Mouse (Mus musculus): ENCODE data around the gene Tmem104. TPM values are rescaled to one million over a fixed set of nuclear protein-coding genes. Genes with fewer than 3 reads are reported as not detected.

The Tmem104 gene
- polyA plus RNA-seq, 1 experiment from 2014 or later, result 11.9 TPM

- Histone ChIP-seq H3K4me3 (no peak overlapping the region), H3K4me1 (peaks cover 43% of the 10 kb centered on the region), H3K27ac (no peak overlapping the region), H3K9ac (0 out of 2 replicates have a peak overlapping the region, but pooled peaks have one; percentile 21), H3K9me3 (no peaks in the 10 kb centered on the region), H3K36me3 (no peaks in the 10 kb centered on the region), H3K4me2 (no peak overlapping the region), H3K27me3 (peaks cover 70% of the 10 kb centered on the region)
- 54% methylated on average over 11 of the region's 11 CpGs for WGBS
- no peak for ATAC-seq (ENCODE audit: insufficient number of reproducible peaks, insufficient read depth, low FRiP score, low TSS enrichment, low read depth)
Observed at GRCm38 (mm10) chr11:115160016-115160797, 27.1 kb upstream of the Tmem104 start.

- peaks cover 43% of the 10 kb centered on the region for H3K4me1 ChIP-seq
- no peak for ATAC-seq (ENCODE audit: insufficient number of reproducible peaks, insufficient read depth, low FRiP score, low TSS enrichment, low read depth)
- no peak overlapping the region for H3K9ac ChIP-seq
- no peak overlapping the region for H3K4me3 ChIP-seq
- H3K27me3 ChIP-seq, result peaks cover 70% of the 10 kb centered on the region
- no peak overlapping the region for H3K4me2 ChIP-seq
- WGBS, result 26% methylated on average over 10 of the region's 10 CpGs
- H3K36me3 ChIP-seq, result no peaks in the 10 kb centered on the region
- no peaks in the 10 kb centered on the region for H3K9me3 ChIP-seq
- no peak overlapping the region for H3K27ac ChIP-seq
Observed at GRCm38 (mm10) chr11:115160883-115161577, 26.3 kb upstream of the Tmem104 start.

- no peak for ATAC-seq (ENCODE audit: insufficient number of reproducible peaks, insufficient read depth, low FRiP score, low TSS enrichment, low read depth)
- peaks cover 70% of the 10 kb centered on the region for H3K27me3 ChIP-seq
- H3K9ac ChIP-seq, result no peak overlapping the region
- no peak overlapping the region for H3K27ac ChIP-seq
- no peaks in the 10 kb centered on the region for H3K9me3 ChIP-seq
- H3K4me2 ChIP-seq, result no peak overlapping the region
- no peaks in the 10 kb centered on the region for H3K36me3 ChIP-seq
- 63% methylated on average over 9 of the region's 9 CpGs for WGBS
- H3K4me1 ChIP-seq, result peaks cover 43% of the 10 kb centered on the region
- H3K4me3 ChIP-seq, result no peak overlapping the region
Observed at GRCm38 (mm10) chr11:115161578-115162204, 25.6 kb upstream of the Tmem104 start.

GRCm38 (mm10) chr11:115162205-115162601 is 25.1 kb upstream of the Tmem104 start:
- H3K27me3 ChIP-seq, result peaks cover 69% of the 10 kb centered on the region
- no peaks in the 10 kb centered on the region for H3K36me3 ChIP-seq
- no peak overlapping the region; the same call in 1 of the 2 replicates for H3K9ac ChIP-seq
- H3K4me3 ChIP-seq, result peak overlapping the region; percentile 59
- H3K27ac ChIP-seq, result peak overlapping the region; percentile 51; the same call in 1 of the 2 replicates
- no peak for ATAC-seq (ENCODE audit: insufficient number of reproducible peaks, insufficient read depth, low FRiP score, low TSS enrichment, low read depth)
- 16% methylated on average over 9 of the region's 9 CpGs for WGBS
- no peaks in the 10 kb centered on the region for H3K9me3 ChIP-seq
- H3K4me1 ChIP-seq, result peaks cover 43% of the 10 kb centered on the region
- H3K4me2 ChIP-seq, result peak overlapping the region; percentile 90

GRCm38 (mm10) chr11:115162832-115163480 is 24.3 kb upstream of the Tmem104 start, which contains the start of gene Slc9a3r1:
Slc9a3r1 (plus strand) TSS chr11:115163341.
- WGBS, result under 1% methylated on average over 47 of the region's 47 CpGs
- Histone ChIP-seq H3K9me3 (no peaks in the 10 kb centered on the region), H3K36me3 (no peaks in the 10 kb centered on the region), H3K4me2 (peak within 1 kb of the TSS; percentile 90), H3K27me3 (peaks cover 72% of the 10 kb centered on the region), H3K9ac (peak within 1 kb of the TSS; percentile 62), H3K4me1 (peaks cover 38% of the 10 kb centered on the region), H3K4me3 (peak within 1 kb of the TSS; percentile 59), H3K27ac (peak within 1 kb of the TSS; percentile 51)
- peak; percentile 93 for ATAC-seq (ENCODE audit: insufficient number of reproducible peaks, insufficient read depth, low FRiP score, low TSS enrichment, low read depth)

- H3K9ac ChIP-seq, result peak overlapping the region; percentile 62
Observed at GRCm38 (mm10) chr11:115163568-115164150, 23.6 kb upstream of the Tmem104 start.

GRCm38 (mm10) chr11:115164341-115164975 is 22.8 kb upstream of the Tmem104 start:
- H3K9me3 ChIP-seq, result no peaks in the 10 kb centered on the region
- peak overlapping the region; percentile 90 for H3K4me2 ChIP-seq
- no peaks in the 10 kb centered on the region for H3K36me3 ChIP-seq
- WGBS, result under 1% methylated on average over 14 of the region's 14 CpGs
- peak overlapping the region; percentile 62 for H3K9ac ChIP-seq
- peaks cover 79% of the 10 kb centered on the region for H3K27me3 ChIP-seq
- no peak for ATAC-seq (ENCODE audit: insufficient number of reproducible peaks, insufficient read depth, low FRiP score, low TSS enrichment, low read depth)
- peak overlapping the region; percentile 59 for H3K4me3 ChIP-seq
- peaks cover 31% of the 10 kb centered on the region for H3K4me1 ChIP-seq
- no peak overlapping the region for H3K27ac ChIP-seq

More at GRCm38 (mm10) chr11:115163568-115164150, 23.6 kb upstream of the Tmem104 start:
- no peaks in the 10 kb centered on the region for H3K9me3 ChIP-seq
- peaks cover 79% of the 10 kb centered on the region for H3K27me3 ChIP-seq
- peak overlapping the region; percentile 59 for H3K4me3 ChIP-seq
- H3K4me2 ChIP-seq, result peak overlapping the region; percentile 90
- H3K36me3 ChIP-seq, result no peaks in the 10 kb centered on the region
- no peak overlapping the region for H3K27ac ChIP-seq
- peak; percentile 33; the same call in 1 of the 2 replicates for ATAC-seq (ENCODE audit: insufficient number of reproducible peaks, insufficient read depth, low FRiP score, low TSS enrichment, low read depth)
- H3K4me1 ChIP-seq, result peaks cover 31% of the 10 kb centered on the region
- WGBS, result under 1% methylated on average over 47 of the region's 47 CpGs

- Histone ChIP-seq H3K4me2 (peak overlapping the region; percentile 90), H3K9ac (peak overlapping the region; percentile 62), H3K9me3 (no peaks in the 10 kb centered on the region), H3K27me3 (peaks cover 76% of the 10 kb centered on the region), H3K4me1 (peaks cover 31% of the 10 kb centered on the region), H3K27ac (no peak overlapping the region), H3K4me3 (peak overlapping the region; percentile 59), H3K36me3 (no peaks in the 10 kb centered on the region)
- ATAC-seq (ENCODE audit: insufficient number of reproducible peaks, insufficient read depth, low FRiP score, low TSS enrichment, low read depth), result no peak
- 1% methylated on average over 9 of the region's 9 CpGs for WGBS
Observed at GRCm38 (mm10) chr11:115164976-115165374, 22.3 kb upstream of the Tmem104 start.

- Histone ChIP-seq H3K9me3 (no peaks in the 10 kb centered on the region), H3K27me3 (peaks cover 77% of the 10 kb centered on the region), H3K4me2 (no peak overlapping the region), H3K4me1 (peaks cover 38% of the 10 kb centered on the region), H3K27ac (no peak overlapping the region), H3K36me3 (no peaks in the 10 kb centered on the region), H3K9ac (no peak overlapping the region), H3K4me3 (no peak overlapping the region)
- no peak for ATAC-seq (ENCODE audit: insufficient number of reproducible peaks, insufficient read depth, low FRiP score, low TSS enrichment, low read depth)
- WGBS, result 77% methylated on average over 3 of the region's 3 CpGs
Observed at GRCm38 (mm10) chr11:115166776-115167175, 20.5 kb upstream of the Tmem104 start.

- 69% methylated on average over 8 of the region's 8 CpGs for WGBS
- 0 out of 2 replicates have a peak overlapping the region, but pooled peaks have one; percentile 16 for H3K9ac ChIP-seq
- H3K9me3 ChIP-seq, result no peaks in the 10 kb centered on the region
- H3K27me3 ChIP-seq, result peaks cover 76% of the 10 kb centered on the region
- peaks cover 38% of the 10 kb centered on the region for H3K4me1 ChIP-seq
- no peaks in the 10 kb centered on the region for H3K36me3 ChIP-seq
- ATAC-seq (ENCODE audit: insufficient number of reproducible peaks, insufficient read depth, low FRiP score, low TSS enrichment, low read depth), result no peak
- no peak overlapping the region for H3K4me3 ChIP-seq
- no peak overlapping the region for H3K27ac ChIP-seq
- H3K4me2 ChIP-seq, result no peak overlapping the region
Observed at GRCm38 (mm10) chr11:115167631-115168249, 19.5 kb upstream of the Tmem104 start.
